Mouse (Mus musculus) MEL (cell line): ENCODE results near the gene Tesk1. TPM values are rescaled to one million over a fixed set of nuclear protein-coding genes. Genes with fewer than 3 reads are reported as not detected.

Source experiments
- DNase-seq: peaks from one replicate; pipeline ENCODE4 v3.0.0; 2011; ENCODE audit warnings: low read depth, low spot score
- H3K27ac ChIP-seq: 2 replicates; pipeline ENCODE4 v1.5.1; 2012; ENCODE audit warnings: low read depth, mild to moderate bottlenecking, control low read depth, low read length, moderate library complexity; ENCODE audit not compliant: control insufficient read depth
- H3K27me3 ChIP-seq, 2 experiments: fragments of 150-350 bp in 1 of 2; sonication (generic) in 1 of 2; 2 replicates each; pipeline ENCODE4 v1.6.1; 2012; ENCODE audit warnings: low read length in 2 of 2, mild to moderate bottlenecking in 2 of 2, improper control_type of control experiment in 1 of 2, moderate library complexity in 1 of 2; ENCODE audit not compliant: insufficient read depth in 2 of 2, control insufficient read depth in 1 of 2
- H3K36me3 ChIP-seq, 2 experiments: 2 replicates each; pipeline ENCODE4 v1.6.1; 2012 to 2014; ENCODE audit warnings: low read length in 2 of 2, improper control_type of control experiment in 1 of 2, inconsistent platforms in 1 of 2, mild to moderate bottlenecking in 1 of 2; ENCODE audit not compliant: insufficient read depth in 2 of 2, control insufficient read depth in 1 of 2
- H3K4me1 ChIP-seq, 2 experiments: fragments of 150-350 bp in 1 of 2; sonication (generic) in 1 of 2; 2 replicates each; pipeline ENCODE4 v1.6.1; 2012; ENCODE audit warnings: low read length in 2 of 2, improper control_type of control experiment in 1 of 2, mild to moderate bottlenecking in 1 of 2; ENCODE audit not compliant: insufficient read depth in 2 of 2, control insufficient read depth in 1 of 2
- H3K4me3 ChIP-seq, 2 experiments: fragments of 150-350 bp in 1 of 2; sonication (generic) in 1 of 2; 2 replicates each; pipeline ENCODE4 v1.5.1; 2012; ENCODE audit warnings: low read depth in 2 of 2, low read length in 2 of 2, mild to moderate bottlenecking in 2 of 2, moderate library complexity in 2 of 2, control low read depth in 1 of 2, improper control_type of control experiment in 1 of 2; ENCODE audit not compliant: control insufficient read depth in 1 of 2, insufficient read depth in 1 of 2
- H3K79me2 ChIP-seq: 2 replicates; pipeline ENCODE4 v1.6.1; 2012; ENCODE audit warnings: mild to moderate bottlenecking, low read length, moderate library complexity; ENCODE audit not compliant: control insufficient read depth, poor library complexity, insufficient read depth
- H3K9ac ChIP-seq: 2 replicates; pipeline ENCODE4 v1.6.1; 2012; ENCODE audit warnings: low read depth, mild to moderate bottlenecking, control low read depth, low read length, moderate library complexity; ENCODE audit not compliant: control insufficient read depth, poor library complexity, severe bottlenecking
- H3K9me3 ChIP-seq: fragments of 150-350 bp; sonication (generic); replicated peaks from 2 replicates; pipeline ENCODE4 v1.6.1; 2012; ENCODE audit warnings: mild to moderate bottlenecking, low read length, improper control_type of control experiment, moderate library complexity; ENCODE audit not compliant: insufficient read depth
- BHLHE40 ChIP-seq: IDR thresholded peaks from 2 replicates; pipeline ENCODE4 v1.6.1; 2012; ENCODE audit warnings: low read depth, mild to moderate bottlenecking, inconsistent platforms, low read length, improper control_type of control experiment, borderline replicate concordance
- E2F4 ChIP-seq: IDR thresholded peaks from 2 replicates; pipeline ENCODE4 v1.6.1; 2011; ENCODE audit warnings: low read depth, low read length, improper control_type of control experiment, borderline replicate concordance
- ELF1 ChIP-seq: IDR thresholded peaks from 2 replicates; pipeline ENCODE4 v1.6.1; 2014; ENCODE audit warnings: low read depth, mild to moderate bottlenecking, inconsistent platforms, low read length, improper control_type of control experiment, moderate library complexity
- EP300 ChIP-seq, 2 experiments: IDR thresholded peaks; 2 replicates each; pipeline ENCODE4 v1.6.1; 2011; ENCODE audit warnings: improper control_type of control experiment in 2 of 2, low read length in 2 of 2, low read depth in 1 of 2, mild to moderate bottlenecking in 1 of 2
- ETS1 ChIP-seq: IDR thresholded peaks from 2 replicates; pipeline ENCODE4 v1.6.1; 2012; ENCODE audit warnings: low read depth, mild to moderate bottlenecking, inconsistent platforms, low read length, improper control_type of control experiment, moderate library complexity
- GABPA ChIP-seq: IDR thresholded peaks from 2 replicates; pipeline ENCODE4 v1.6.1; 2012; ENCODE audit warnings: low read depth, mild to moderate bottlenecking, inconsistent platforms, low read length, improper control_type of control experiment, moderate library complexity
- HCFC1 ChIP-seq: IDR thresholded peaks from 2 replicates; pipeline ENCODE4 v1.6.1; 2012; ENCODE audit warnings: low read depth, mild to moderate bottlenecking, inconsistent platforms, low read length, improper control_type of control experiment, moderate library complexity
- JUND ChIP-seq: IDR thresholded peaks from 2 replicates; pipeline ENCODE4 v1.6.1; 2011; ENCODE audit warnings: low read depth, mild to moderate bottlenecking, improper control_type of control experiment, low read length
- KAT2A ChIP-seq: conservative IDR thresholded peaks from 2 replicates; pipeline ENCODE4 v1.6.1; 2012; ENCODE audit warnings: low read depth, low read length, improper control_type of control experiment, inconsistent platforms
- MAFK ChIP-seq: IDR thresholded peaks from 2 replicates; pipeline ENCODE4 v1.6.1; 2011; ENCODE audit warnings: low read depth, mild to moderate bottlenecking, low read length, improper control_type of control experiment, borderline replicate concordance
- MAX ChIP-seq: IDR thresholded peaks from 2 replicates; pipeline ENCODE4 v1.6.1; 2011; ENCODE audit warnings: low read length, improper control_type of control experiment
- MAZ ChIP-seq: IDR thresholded peaks from 2 replicates; pipeline ENCODE4 v1.6.1; 2012; ENCODE audit warnings: low read depth, mild to moderate bottlenecking, inconsistent platforms, low read length, improper control_type of control experiment
- MEF2A ChIP-seq: IDR thresholded peaks from 2 replicates; pipeline ENCODE4 v1.6.1; 2014; ENCODE audit warnings: low read depth, mild to moderate bottlenecking, inconsistent platforms, low read length, improper control_type of control experiment; ENCODE audit not compliant: poor library complexity, insufficient replicate concordance, severe bottlenecking; ENCODE audit errors: extremely low read depth
- MXI1 ChIP-seq: IDR thresholded peaks from 2 replicates; pipeline ENCODE4 v1.6.1; 2011; ENCODE audit warnings: mild to moderate bottlenecking, low read depth, low read length, improper control_type of control experiment
- MYC ChIP-seq: IDR thresholded peaks from 2 replicates; pipeline ENCODE4 v1.6.1; 2011; ENCODE audit warnings: low read depth, mild to moderate bottlenecking, low read length, improper control_type of control experiment, moderate library complexity
- NELFE ChIP-seq: IDR thresholded peaks from 2 replicates; pipeline ENCODE4 v1.6.1; 2011; ENCODE audit warnings: low read depth, low read length, improper control_type of control experiment
- POLR2A ChIP-seq, 2 experiments: IDR thresholded peaks; 2 replicates each; pipeline ENCODE4 v1.6.1; 2011 to 2012; ENCODE audit warnings: low read length in 2 of 2, mild to moderate bottlenecking in 2 of 2, control low read depth in 1 of 2, improper control_type of control experiment in 1 of 2, low read depth in 1 of 2, moderate library complexity in 1 of 2; ENCODE audit not compliant: control insufficient read depth in 1 of 2, insufficient read depth in 1 of 2, poor library complexity in 1 of 2
- POLR2AphosphoS2 ChIP-seq: IDR thresholded peaks from 2 replicates; pipeline ENCODE4 v1.6.1; 2011; ENCODE audit warnings: low read length, improper control_type of control experiment
- POLR2AphosphoS5 ChIP-seq: IDR thresholded peaks from 2 replicates; pipeline ENCODE4 v1.6.1; 2012; ENCODE audit warnings: low read depth, borderline replicate concordance, mild to moderate bottlenecking, inconsistent platforms, low read length, moderate library complexity, mixed read lengths
- RCOR1 ChIP-seq: IDR thresholded peaks from 2 replicates; pipeline ENCODE4 v1.6.1; 2012; ENCODE audit warnings: low read depth, mild to moderate bottlenecking, inconsistent platforms, low read length, improper control_type of control experiment
- SIN3A ChIP-seq: IDR thresholded peaks from 2 replicates; pipeline ENCODE4 v1.6.1; 2012; ENCODE audit warnings: low read length, improper control_type of control experiment, inconsistent platforms
- SMC3 ChIP-seq: IDR thresholded peaks from 2 replicates; pipeline ENCODE4 v1.6.1; 2011; ENCODE audit warnings: low read depth, low read length, improper control_type of control experiment
- TAL1 ChIP-seq: IDR thresholded peaks from 2 replicates; pipeline ENCODE4 v1.6.1; 2012; ENCODE audit warnings: mild to moderate bottlenecking, inconsistent platforms, low read length, moderate library complexity, mixed read lengths
- TBP ChIP-seq: IDR thresholded peaks from 2 replicates; pipeline ENCODE4 v1.8.0; 2011; ENCODE audit warnings: low read depth, low read length, improper control_type of control experiment
- TCF12 ChIP-seq: IDR thresholded peaks from 2 replicates; pipeline ENCODE4 v1.6.1; 2014; ENCODE audit warnings: low read depth, mild to moderate bottlenecking, inconsistent platforms, low read length, improper control_type of control experiment, moderate library complexity
- USF1 ChIP-seq: IDR thresholded peaks from 2 replicates; pipeline ENCODE4 v1.6.1; 2014; ENCODE audit warnings: low read depth, mild to moderate bottlenecking, inconsistent platforms, low read length, improper control_type of control experiment, moderate library complexity
- USF2 ChIP-seq, 2 experiments: IDR thresholded peaks; 2 replicates each; pipeline ENCODE4 v1.6.1; 2011 to 2012; ENCODE audit warnings: improper control_type of control experiment in 2 of 2, low read length in 2 of 2, borderline replicate concordance in 1 of 2, inconsistent platforms in 1 of 2, low read depth in 1 of 2, mild to moderate bottlenecking in 1 of 2; ENCODE audit not compliant: insufficient read depth in 1 of 2
- ZMIZ1 ChIP-seq: IDR thresholded peaks from 2 replicates; pipeline ENCODE4 v1.6.1; 2012; ENCODE audit warnings: low read depth, mild to moderate bottlenecking, inconsistent platforms, low read length, improper control_type of control experiment, moderate library complexity
- ZNF384 ChIP-seq: IDR thresholded peaks from 2 replicates; pipeline ENCODE4 v1.6.1; 2012; ENCODE audit warnings: low read depth, mild to moderate bottlenecking, inconsistent platforms, low read length, improper control_type of control experiment
- polyA plus RNA-seq, 2 experiments: library from polyadenylated mRNA; stranded (reverse) in 1 of 2; unstranded in 1 of 2; fragments of >175 nt in 1 of 2; fragments of >200 nt in 1 of 2; gene quantifications; 2 replicates each; pipeline versions ENCODE4 v1.2.1 to v1.2.4; 2012; ENCODE audit warnings: low replicate concordance in 2 of 2, low read depth in 1 of 2; ENCODE audit not compliant: insufficient read length in 2 of 2, insufficient read depth in 1 of 2, missing spikeins in 1 of 2
- total RNA-seq: library from RNA; depleted of rRNA; stranded (reverse); fragments of 300-350 nt; gene quantifications from 2 replicates; pipeline ENCODE4 v1.2.3, GENCODE M21; 2012

Tesk1 gene
- total and polyA plus RNA-seq, 3 experiments = 9.1 to 24.6 TPM; not detected in 1

- Histone ChIP-seq H3K36me3 (peaks cover 0 to 11% of the 10 kb centered on the region in 2 experiments; a peak in 2 of 4 replicates), H3K27ac (no peak overlapping the region), H3K79me2 (no peaks in the 10 kb centered on the region), H3K9ac (no peak overlapping the region), H3K4me3 (no peak overlapping the region), H3K9me3 (no peaks in the 10 kb centered on the region), H3K4me1 (peaks cover 0 to 17% of the 10 kb centered on the region in 2 experiments; a peak in 2 of 4 replicates), H3K27me3 (no peaks in the 10 kb centered on the region)
- TF ChIP-seq NELFE (no peak), SIN3A (peak; percentile 38; the same call in 1 of the 2 replicates), MYC (no peak), JUND (no peak), ETS1 (0 out of 2 replicates have a peak, but pooled peaks have one; percentile 32), HCFC1 (0 out of 2 replicates have a peak, but pooled peaks have one; percentile 31), ZNF384 (peak; percentile 85), MAFK (no peak), MEF2A (no peak), MAX (no peak), ELF1 (0 out of 2 replicates have a peak, but pooled peaks have one; percentile 14), EP300 (IDR thresholded peaks at IDR 0.05; ENCODE audit: low read depth in 1 of 2, low read length in 2 of 2) (peak; percentile 32 to 45; a peak in 3 of 4 replicates), TBP (no peak), SMC3 (no peak), USF1 (no peak), POLR2AphosphoS2 (no peak), TCF12 (0 out of 2 replicates have a peak, but pooled peaks have one; percentile 21), E2F4 (no peak)
- peak; percentile 50 for DNase-seq
Measured at GRCm38 (mm10) chr4:43481894-43482456, 40.2 kb downstream of the Tesk1 start.

DNA sequence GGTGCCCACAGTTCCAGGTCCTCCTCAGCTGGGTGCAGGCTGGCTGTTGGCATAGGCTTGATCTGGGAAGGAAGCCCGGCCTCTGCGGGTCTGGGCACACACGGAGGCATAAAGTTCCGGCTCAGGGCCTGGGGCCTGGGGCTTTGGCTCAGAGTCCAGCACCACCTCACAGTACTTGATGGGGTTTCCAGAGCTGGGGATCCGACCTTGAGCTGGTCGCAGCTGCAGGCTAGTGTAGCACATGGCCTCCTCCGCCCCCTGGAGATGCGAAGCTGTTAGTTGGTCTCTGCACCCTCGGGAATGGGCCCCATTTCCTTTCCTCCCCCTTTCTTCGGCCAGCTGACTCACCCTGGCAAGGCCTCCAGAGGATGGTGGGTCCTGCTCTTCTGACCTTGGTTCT is 40.9 kb downstream of the Tesk1 start:
- DNase-seq = no peak
- Histone ChIP-seq H3K4me1 (peaks cover 0 to 17% of the 10 kb centered on the region in 2 experiments; a peak in 2 of 4 replicates), H3K79me2 (no peaks in the 10 kb centered on the region), H3K27me3 (no peaks in the 10 kb centered on the region), H3K27ac (no peak overlapping the region), H3K9me3 (no peaks in the 10 kb centered on the region), H3K9ac (no peak overlapping the region), H3K36me3 (peaks cover 0 to 11% of the 10 kb centered on the region in 2 experiments; a peak in 2 of 4 replicates), H3K4me3 (no peak overlapping the region)
- TF ChIP-seq BHLHE40 (no peak), KAT2A (no peak), POLR2A (IDR thresholded peaks at IDR 0.05; ENCODE audit: control insufficient read depth in 1 of 2, insufficient read depth in 1 of 2, low read depth in 1 of 2, low read length in 2 of 2, poor library complexity in 1 of 2) (no peak), TAL1 (no peak), USF1 (no peak), USF2 (IDR thresholded peaks at IDR 0.05; ENCODE audit: borderline replicate concordance in 1 of 2, insufficient read depth in 1 of 2, low read depth in 1 of 2, low read length in 2 of 2) (no peak), MAX (no peak), POLR2AphosphoS2 (no peak), MYC (no peak), ELF1 (no peak), MAZ (no peak), ETS1 (no peak), SMC3 (no peak), E2F4 (no peak), POLR2AphosphoS5 (no peak), TBP (no peak), ZMIZ1 (no peak), MXI1 (no peak), GABPA (no peak), RCOR1 (no peak)
